Mouse (Mus musculus) kidney, adult 2 months (tissue): Measurements from ENCODE around the gene 4930415L06Rik. TPM values are rescaled to one million over a fixed set of nuclear protein-coding genes. Genes with fewer than 3 reads are reported as not detected.

ENCODE experiments used
- DNase-seq: peaks from one replicate; pipeline ENCODE4 v3.0.0; 2021
- H3K27ac ChIP-seq: fragments of 200-500 bp; 2 replicates; pipeline ENCODE4 v1.5.1; 2012; ENCODE audit warnings: low read depth, low read length, control low read depth, inconsistent platforms; ENCODE audit not compliant: insufficient read depth
- H3K27me3 ChIP-seq: fragments of 200-500 bp; replicated peaks from 2 replicates; pipeline ENCODE4 v1.6.1; 2012; ENCODE audit warnings: mild to moderate bottlenecking, moderate library complexity, low read length, inconsistent platforms; ENCODE audit not compliant: control insufficient read depth, insufficient read depth
- H3K36me3 ChIP-seq: fragments of 200-500 bp; 2 replicates; pipeline ENCODE4 v1.6.1; 2012; ENCODE audit warnings: mild to moderate bottlenecking, moderate library complexity, low read length, inconsistent platforms; ENCODE audit not compliant: control insufficient read depth, insufficient read depth
- H3K4me1 ChIP-seq: fragments of 200-500 bp; 2 replicates; pipeline ENCODE4 v1.6.1; 2011; ENCODE audit warnings: low read length; ENCODE audit not compliant: control insufficient read depth, insufficient read depth
- H3K4me3 ChIP-seq: fragments of 200-500 bp; 2 replicates; pipeline ENCODE4 v1.5.1; 2011; ENCODE audit warnings: mild to moderate bottlenecking, low read depth, low read length, control low read depth; ENCODE audit not compliant: insufficient read depth
- CTCF ChIP-seq: fragments of 200-500 bp; conservative IDR thresholded peaks from 2 replicates; pipeline ENCODE4 v1.5.1; 2011; ENCODE audit warnings: low read depth, mild to moderate bottlenecking, control low read depth, low read length, moderate library complexity, mixed read lengths; ENCODE audit not compliant: insufficient read depth, insufficient read length
- POLR2A ChIP-seq: fragments of 200-500 bp; IDR thresholded peaks from one replicate; pipeline ENCODE4 v1.6.1; 2011; ENCODE audit warnings: low read depth, low read length, control low read depth
- WGBS: fragments of 180-500 bp; shearing (Covaris S2); methylation state at CpG from one replicate; pipeline ENCODE4 v1.1.7; 2018; 5-methylcytosine and 5-hydroxymethylcytosine counted together
- polyA plus RNA-seq: library from polyadenylated mRNA; depleted of rRNA; stranded (reverse); fragments of >200 nt; gene quantifications from 2 replicates; pipeline ENCODE4 v1.2.3, GENCODE M21; 2012; rRNA removed

The 4930415L06Rik gene
- not detected in 2 replicates for polyA plus RNA-seq

DNA sequence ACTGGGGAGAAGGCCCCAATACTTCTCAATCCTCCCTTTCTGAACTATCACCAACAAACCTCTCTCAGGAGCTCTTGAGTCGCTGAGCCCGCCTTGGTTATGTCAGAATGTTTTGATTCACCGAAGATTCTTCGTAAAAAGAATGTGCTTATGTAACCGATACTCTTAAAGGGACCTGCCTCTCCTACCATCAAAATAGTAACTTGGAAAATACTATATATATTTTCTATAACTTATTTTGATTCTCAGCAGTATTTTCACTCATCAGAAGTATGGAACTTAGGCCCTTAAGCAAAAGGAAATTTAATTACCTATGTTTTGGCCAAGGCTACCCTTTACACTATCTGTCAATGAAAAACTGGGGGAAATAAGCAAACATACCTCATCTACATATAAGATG, at the start of gene 4930415L06Rik:
4930415L06Rik (minus strand) TSS at position 101 of the 400 bp plus-strand sequence.
- Histone ChIP-seq H3K27ac (no peak within 1 kb of the TSS), H3K36me3 (no peaks in the 10 kb centered on the region), H3K27me3 (no peaks in the 10 kb centered on the region), H3K4me3 (no peak within 1 kb of the TSS), H3K4me1 (no peaks in the 10 kb centered on the region)
- 82% methylated on average over 5 of the region's 5 CpGs for WGBS
- TF ChIP-seq CTCF, result no peak
- no peak for TF ChIP-seq POLR2A
- DNase-seq, result no peak

DNA sequence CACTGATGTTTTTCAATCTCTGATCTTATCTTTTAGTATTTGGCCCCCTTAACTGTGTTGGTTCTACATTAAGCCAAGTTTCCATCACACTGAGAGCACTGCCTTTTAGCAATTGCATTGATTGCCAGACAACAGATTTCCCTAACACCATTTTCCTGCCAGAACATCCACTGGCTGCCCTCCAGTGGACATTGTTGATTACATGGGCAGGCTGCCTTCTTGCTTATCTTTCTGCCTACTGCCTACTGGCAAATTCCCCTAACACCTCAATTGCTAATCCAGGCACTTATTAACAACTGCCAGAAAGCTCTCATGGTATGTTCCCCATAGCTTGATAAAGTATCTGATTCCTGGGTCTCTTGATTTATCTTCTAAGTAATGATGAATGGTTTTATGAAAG, 46.0 kb upstream of the 4930415L06Rik start:
- Histone ChIP-seq H3K27me3 (no peaks in the 10 kb centered on the region), H3K4me1 (no peaks in the 10 kb centered on the region), H3K36me3 (no peaks in the 10 kb centered on the region), H3K27ac (no peak overlapping the region), H3K4me3 (no peak overlapping the region)
- no peak for DNase-seq
- no peak for TF ChIP-seq POLR2A
- TF ChIP-seq CTCF, result no peak

GRCm38 (mm10) chrX:89904871-89905270, 27.8 kb downstream of the 4930415L06Rik start:
- 77% methylated on average over 1 of the region's 1 CpGs for WGBS

More at GRCm38 (mm10) chrX:89904871-89905270, 27.8 kb downstream of the 4930415L06Rik start:
- H3K27ac ChIP-seq, result no peak overlapping the region
- DNase-seq, result no peak
- no peaks in the 10 kb centered on the region for H3K36me3 ChIP-seq
- H3K27me3 ChIP-seq, result no peaks in the 10 kb centered on the region
- no peak for TF ChIP-seq POLR2A
- TF ChIP-seq CTCF, result no peak
- H3K4me3 ChIP-seq, result no peak overlapping the region
- H3K4me1 ChIP-seq, result no peaks in the 10 kb centered on the region

Other genes with a start within 250 kb of the 4930415L06Rik start
- gene 4932429P05Rik, start 180.6 kb downstream of the 4930415L06Rik start, polyA plus RNA-seq, result not detected in 2 replicates